Mouse (Mus musculus) adrenal gland, postnatal 36 days (tissue): Measurements from ENCODE around the gene Fhdc1. TPM values are rescaled to one million over a fixed set of nuclear protein-coding genes. Genes with fewer than 3 reads are reported as not detected.
A peak's percentile ranks its signal among the peaks of the same experiment; 100 is the strongest.

Experiments used
- DNase-seq, 2 experiments: peaks; one replicate each; pipeline ENCODE4 v3.0.0; 2021; ENCODE audit warnings: mixed read lengths in 1 of 2
- long read RNA-seq, 2 experiments: library from polyadenylated mRNA; stranded (forward); transcript quantifications; one replicate each; pipeline ENCODE4 v2.0.0; 2021; ENCODE audit warnings: borderline sequencing depth in 2 of 2
- total RNA-seq, 2 experiments: library from RNA; stranded (reverse); gene quantifications; 2 replicates each; pipeline ENCODE4 v1.2.3; 2021

The Fhdc1 gene
- 10 to 100 TPM in 1 of 2 experiments, 1 to 10 TPM in 1; 2.8 to 15.7 TPM for total RNA-seq
- long read RNA-seq, experiment 1, full-length matches to known transcripts, result 2 of 4 reads
- long read RNA-seq, experiment 1, partial matches to known transcripts, result 0 of 4 reads
- long read RNA-seq, experiment 1, other reads (novel, unspliced or antisense), result 2 of 4 reads
- long read RNA-seq, experiment 2, full-length matches to known transcripts, result 1 of 1 reads
- long read RNA-seq, experiment 2, partial matches to known transcripts, result 0 of 1 reads
- long read RNA-seq, experiment 2, other reads (novel, unspliced or antisense), result 0 of 1 reads

GRCm38 (mm10) chr3:84480006-84480897 lies at the start of gene Fhdc1:
Fhdc1 (minus strand) TSS chr3:84480429.
- peak; percentile 71 to 72 for DNase-seq

DNA sequence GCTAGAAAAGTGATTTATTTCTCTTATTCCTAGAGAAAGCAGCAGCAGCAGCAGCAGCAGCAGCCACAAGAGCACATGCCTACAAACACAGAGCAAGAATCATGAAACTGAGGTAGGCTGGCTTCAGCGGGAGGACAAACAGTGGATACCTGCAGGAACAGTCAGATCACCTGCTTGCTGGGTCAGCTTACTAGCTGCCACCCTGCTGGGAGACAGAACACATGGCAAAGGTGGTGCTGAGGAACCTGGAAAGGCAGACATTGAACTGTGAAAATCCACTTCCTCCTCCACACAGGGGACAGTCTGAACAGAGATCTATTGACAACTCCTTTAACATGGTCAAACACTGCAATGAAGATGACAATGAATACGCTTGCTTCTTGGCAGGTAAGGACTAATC lies 48.8 kb upstream of the Fhdc1 start:
- DNase-seq, result no peak

DNA sequence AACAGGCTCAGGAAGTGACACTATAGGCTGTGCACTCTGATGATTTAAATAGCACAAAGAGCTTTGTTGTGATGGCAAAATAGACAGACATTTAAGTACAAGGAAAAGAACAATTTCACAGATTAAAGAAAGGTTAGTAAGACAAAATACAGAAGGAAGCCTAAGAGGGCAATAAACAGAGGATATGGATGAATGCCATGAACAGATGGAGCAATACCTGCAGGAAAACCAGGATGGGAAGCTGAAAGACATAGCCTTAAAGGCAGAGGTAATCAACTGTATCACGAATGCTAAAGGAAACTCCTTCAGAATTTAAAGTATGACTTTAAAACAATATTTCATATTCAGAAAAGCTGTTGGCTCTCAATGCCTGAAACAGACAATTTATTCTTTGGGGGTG lies 44.7 kb upstream of the Fhdc1 start:
- no peak for DNase-seq

DNA sequence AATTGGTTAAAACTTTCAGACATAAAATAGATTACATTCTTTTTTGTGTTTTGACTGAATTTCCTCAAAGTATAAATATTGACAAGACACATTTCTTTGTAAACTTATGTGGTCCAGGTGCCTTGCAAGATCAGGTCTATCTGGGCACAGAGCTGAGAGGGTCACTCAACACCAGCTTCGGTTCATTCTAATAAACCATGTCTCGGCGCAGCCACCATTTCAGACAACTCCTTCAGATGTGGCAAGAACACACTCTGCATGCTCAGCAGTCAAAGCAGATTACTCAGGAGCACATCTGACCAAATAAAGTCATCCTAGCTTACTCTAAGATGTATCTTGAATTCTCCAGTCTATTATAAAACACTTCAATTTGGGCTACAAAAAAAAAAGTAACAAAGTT lies 35.9 kb upstream of the Fhdc1 start:
- DNase-seq, result no peak

DNA sequence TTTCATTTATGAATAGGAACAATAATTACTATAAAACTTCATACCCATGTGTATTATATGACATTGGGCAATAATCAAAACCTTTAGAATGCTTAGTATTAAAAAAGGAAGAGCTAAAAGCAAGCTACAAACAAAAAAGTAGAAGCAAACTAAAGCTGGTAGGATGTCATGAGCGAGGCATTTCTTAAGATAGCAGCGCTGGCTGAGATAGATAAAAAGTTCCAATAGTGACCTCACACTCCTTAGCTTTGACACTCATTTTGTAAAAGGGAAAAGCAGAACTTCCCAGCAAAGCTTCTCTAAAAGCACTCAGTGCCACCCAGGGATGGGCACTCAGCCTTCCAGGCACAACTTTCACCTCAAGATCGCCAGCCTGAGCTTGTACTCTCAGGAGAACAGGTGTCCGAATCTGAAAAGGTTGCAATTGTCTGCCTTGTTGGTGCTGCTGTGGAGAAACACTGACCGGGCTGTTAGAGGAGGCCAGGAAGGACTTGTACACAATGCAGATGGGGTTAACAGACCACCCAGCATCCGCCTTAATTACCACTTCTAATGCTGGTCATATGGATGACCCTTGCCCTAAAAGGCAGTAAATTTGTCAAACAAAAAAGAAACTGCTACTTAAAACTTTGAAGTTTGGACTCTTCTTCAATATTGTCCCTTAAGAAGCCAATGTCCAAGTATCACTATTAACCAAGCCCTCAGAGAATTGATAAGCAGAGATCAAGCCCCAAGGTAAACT lies 32.7 kb upstream of the Fhdc1 start:
- DNase-seq, result no peak

DNA sequence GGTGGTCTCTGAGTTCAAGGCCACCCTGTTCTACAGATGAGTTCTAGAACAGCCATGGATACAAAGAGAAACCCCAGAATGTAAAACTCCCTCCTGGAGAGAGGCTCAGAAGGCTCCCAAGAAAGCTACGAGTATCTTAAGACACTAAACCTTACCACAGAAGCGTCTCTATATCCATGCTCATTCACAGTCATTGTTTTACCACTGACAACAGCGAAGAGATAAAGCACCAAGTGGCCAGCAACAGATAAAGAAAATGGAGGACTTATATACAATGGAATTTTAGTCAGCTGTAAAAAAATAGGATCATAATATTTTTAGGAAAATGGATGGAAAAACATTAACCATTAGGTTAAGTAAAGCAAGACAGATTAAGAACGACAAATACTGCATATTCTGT lies 25.0 kb upstream of the Fhdc1 start:
- DNase-seq, result no peak

- DNase-seq, result no peak
These were observed 24.1 kb upstream of the Fhdc1 start for GRCm38 (mm10) chr3:84504291-84504690.

- no peak for DNase-seq
These were observed 21.9 kb upstream of the Fhdc1 start for GRCm38 (mm10) chr3:84502101-84502500.

- no peak for DNase-seq
These were observed 20.3 kb upstream of the Fhdc1 start for GRCm38 (mm10) chr3:84500491-84500890.

DNA sequence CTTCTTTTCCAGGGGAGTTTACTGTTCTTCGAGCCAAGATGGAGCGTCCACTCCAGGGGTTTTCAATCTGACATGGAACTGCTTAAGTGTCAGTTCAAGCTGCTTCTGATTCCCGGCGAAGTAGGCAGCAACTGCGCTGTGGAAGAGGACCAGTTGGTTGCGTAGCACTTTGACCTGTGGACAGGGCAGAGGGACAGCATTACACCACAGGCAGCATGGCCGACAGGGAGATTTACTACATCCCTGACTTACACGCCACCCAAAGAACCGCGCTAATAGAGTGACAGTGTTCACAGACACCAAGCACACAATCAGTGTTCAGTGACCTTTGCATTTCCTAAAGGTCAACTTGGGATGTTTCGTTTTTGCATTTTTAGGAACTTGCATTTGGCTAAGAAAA lies 17.5 kb upstream of the Fhdc1 start:
- no peak for DNase-seq

- no peak for DNase-seq
These were observed 12.4 kb upstream of the Fhdc1 start for GRCm38 (mm10) chr3:84492657-84493056.

DNA sequence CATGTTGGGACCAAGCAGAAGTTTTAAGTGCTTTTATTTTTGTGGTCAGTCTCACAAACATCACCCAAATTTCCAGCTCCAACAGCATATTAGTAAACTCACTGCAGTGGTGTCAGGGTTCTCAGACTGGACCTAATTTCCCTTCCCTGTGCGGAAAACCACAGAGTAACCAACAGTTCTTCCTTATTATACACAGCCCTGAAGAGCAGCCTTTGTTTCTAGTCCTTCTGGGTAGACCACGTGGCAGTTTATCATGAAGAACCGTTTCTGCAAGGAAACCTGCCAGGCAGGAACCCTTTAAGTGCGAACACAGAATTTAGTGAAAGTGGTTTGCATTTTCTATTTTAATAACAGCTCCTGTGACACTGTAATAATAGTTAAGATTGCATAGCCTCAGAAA lies 11.9 kb upstream of the Fhdc1 start:
- DNase-seq, result no peak

DNA sequence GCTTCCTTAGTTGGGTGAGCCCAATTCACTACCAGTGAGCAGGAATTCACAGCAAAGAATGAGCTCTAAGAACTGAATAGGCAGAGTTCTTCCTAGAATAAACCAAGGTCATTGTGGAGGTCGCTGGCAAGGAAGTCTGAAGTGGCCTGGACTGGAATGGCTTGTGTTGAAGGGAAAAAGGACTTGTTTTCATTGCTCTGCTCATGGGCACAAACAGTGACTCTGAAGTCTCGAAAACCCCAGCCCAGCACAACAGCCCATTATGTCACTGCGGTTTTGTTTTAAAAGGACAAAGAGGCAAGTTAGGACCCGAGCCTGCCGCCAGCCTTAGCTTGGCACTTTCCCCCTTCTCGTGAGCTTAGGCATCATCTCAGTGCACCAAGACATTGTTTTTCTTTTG lies 8.5 kb upstream of the Fhdc1 start:
- peak; percentile 18 to 45 for DNase-seq

- DNase-seq, result no peak
These were observed 4.7 kb upstream of the Fhdc1 start for GRCm38 (mm10) chr3:84484891-84485290.

DNA sequence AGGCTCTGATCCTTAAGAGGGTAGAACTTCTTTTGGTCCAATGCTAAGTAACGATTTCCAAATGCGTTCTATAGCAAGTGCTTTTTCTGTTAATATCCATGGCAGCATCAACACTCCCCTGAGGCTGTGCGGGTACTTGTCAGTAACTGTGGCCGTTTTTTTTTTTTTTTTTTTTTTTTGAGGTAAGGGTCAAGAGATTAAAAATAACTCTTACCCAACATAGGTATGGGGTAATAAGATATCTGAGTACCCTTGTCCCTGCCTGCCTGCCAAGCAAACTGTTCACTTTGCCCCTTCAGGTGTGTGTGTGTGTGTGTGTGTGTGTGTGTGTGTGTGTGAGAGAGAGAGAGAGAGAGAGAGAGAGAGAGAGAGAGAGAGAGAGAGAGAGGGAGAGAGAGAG lies 4.1 kb upstream of the Fhdc1 start:
- DNase-seq, result no peak

DNA sequence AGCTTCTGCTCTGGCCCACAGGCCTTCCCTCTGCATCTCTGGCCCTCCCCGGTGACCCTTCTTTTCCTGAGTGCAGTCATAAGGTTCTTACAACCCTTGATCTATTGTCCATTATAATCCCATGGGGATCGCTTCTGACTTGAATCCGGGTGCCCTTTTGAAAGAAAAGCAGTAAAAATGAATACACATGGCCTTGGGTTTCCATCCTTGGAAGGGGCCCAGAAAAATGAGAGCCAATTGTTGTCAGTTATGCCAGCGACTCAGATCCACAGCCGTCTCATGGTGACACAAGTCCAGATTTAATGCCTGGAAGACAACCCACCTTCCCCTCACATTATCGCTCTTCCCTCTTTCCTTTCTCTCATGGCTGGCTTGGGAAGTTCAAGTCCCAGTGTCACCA lies 1.9 kb upstream of the Fhdc1 start:
- DNase-seq, result peak; percentile 64 to 72

GRCm38 (mm10) chr3:84481104-84481503 lies 875 bp upstream of the Fhdc1 start:
- DNase-seq, result peak; percentile 72

- DNase-seq, result peak; percentile 82 to 83
These were observed 780 bp downstream of the Fhdc1 start for GRCm38 (mm10) chr3:84479293-84480005.

DNA sequence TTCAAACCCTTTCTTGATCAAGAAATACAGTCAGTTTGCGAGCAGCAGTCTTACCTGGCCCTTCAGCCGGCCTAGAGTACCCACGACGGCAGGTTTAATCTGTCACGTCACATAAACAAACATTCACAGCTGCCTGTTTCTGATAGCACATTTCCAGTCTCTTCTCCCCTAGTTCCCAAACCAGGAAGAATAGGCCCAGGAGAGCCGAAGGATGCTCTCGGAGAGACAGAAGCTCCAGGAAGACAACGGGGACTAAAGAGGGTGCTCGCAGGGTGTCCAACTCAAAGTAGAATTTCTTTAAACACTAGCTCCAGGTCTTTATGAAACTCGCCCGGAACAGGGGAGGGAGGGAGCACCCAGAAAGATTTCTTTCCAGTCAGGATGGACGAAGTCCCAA lies 1.3 kb downstream of the Fhdc1 start:
- DNase-seq, result no peak

GRCm38 (mm10) chr3:84478195-84478594 lies 2.0 kb downstream of the Fhdc1 start:
- no peak for DNase-seq

DNA sequence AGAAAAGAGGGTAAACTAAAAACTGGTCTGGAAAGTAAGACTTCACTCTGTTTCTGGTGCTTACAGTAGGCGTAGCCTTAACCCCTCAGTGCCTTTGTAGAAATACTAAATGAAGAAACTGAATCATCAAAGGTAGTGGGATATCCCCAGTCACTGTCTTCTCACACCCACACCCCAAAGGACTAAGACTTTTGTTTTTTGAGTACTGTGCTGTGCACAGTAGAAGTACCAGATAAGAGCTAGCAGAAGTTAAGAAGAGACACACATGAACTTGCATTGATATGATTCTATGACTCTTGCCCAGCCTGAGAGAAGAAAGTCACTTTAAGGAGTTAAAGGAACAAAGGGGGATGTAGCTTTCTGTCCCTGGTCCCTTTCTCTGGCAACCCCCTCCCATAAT lies 2.7 kb downstream of the Fhdc1 start:
- DNase-seq, result no peak
